Mouse (Mus musculus) liver, embryonic 11.5 days (tissue): ENCODE data around the gene Vrk1. TPM values are rescaled to one million over a fixed set of nuclear protein-coding genes. Genes with fewer than 3 reads are reported as not detected.

Source experiments
- ATAC-seq: fragments of 200-750 bp; cut with Nextera tagmentation; replicated peaks from 2 replicates; pipeline ENCODE4 v1.8.0; 2017; ENCODE audit warnings: moderate number of reproducible peaks, mild to moderate bottlenecking, moderate TSS enrichment, moderate library complexity; ENCODE audit not compliant: low FRiP score
- DNase-seq: peaks from one replicate; pipeline ENCODE4 v3.0.0-alpha.2; 2017; ENCODE audit warnings: low spot score
- H3K27ac ChIP-seq: fragments of 300-500 bp; sonication (generic); 2 replicates; pipeline ENCODE4 v1.5.1; 2014; ENCODE audit warnings: mild to moderate bottlenecking, low read depth, low read length, control low read depth
- H3K27me3 ChIP-seq: fragments of 300-500 bp; sonication (generic); replicated peaks from 2 replicates; pipeline ENCODE4 v1.6.1; 2014; ENCODE audit warnings: low read length, mixed read lengths; ENCODE audit not compliant: control insufficient read depth, insufficient read depth
- H3K36me3 ChIP-seq: fragments of 300-500 bp; sonication (generic); 2 replicates; pipeline ENCODE4 v1.6.1; 2014; ENCODE audit warnings: mild to moderate bottlenecking, low read length, moderate library complexity, mixed read lengths; ENCODE audit not compliant: control insufficient read depth, insufficient read depth
- H3K4me1 ChIP-seq: fragments of 300-500 bp; sonication (generic); replicated peaks from 2 replicates; pipeline ENCODE4 v1.6.1; 2014; ENCODE audit warnings: low read length, mixed read lengths; ENCODE audit not compliant: control insufficient read depth, insufficient read depth
- H3K4me2 ChIP-seq: fragments of 300-500 bp; sonication (generic); 2 replicates; pipeline ENCODE4 v1.6.1; 2014; ENCODE audit warnings: mild to moderate bottlenecking, control low read depth, moderate library complexity
- H3K4me3 ChIP-seq: fragments of 300-500 bp; sonication (generic); 2 replicates; pipeline ENCODE4 v1.5.1; 2014; ENCODE audit warnings: low read depth, low read length, control low read depth
- H3K9ac ChIP-seq: fragments of 300-500 bp; sonication (generic); 2 replicates; pipeline ENCODE4 v1.6.1; 2014; ENCODE audit warnings: low read depth, low read length, control low read depth
- H3K9me3 ChIP-seq: fragments of 300-500 bp; sonication (generic); 2 replicates; pipeline ENCODE4 v1.6.1; 2016; ENCODE audit warnings: low read length, inconsistent platforms, mixed read lengths; ENCODE audit not compliant: control insufficient read depth
- WGBS: fragments of 180-500 bp; shearing (Covaris S2); extraction: QIAGEN DNeasy Blood & Tissue Kit; methylation state at CpG from one replicate; pipeline ENCODE4 v1.1.7; 2014; 5-methylcytosine and 5-hydroxymethylcytosine counted together
- polyA plus RNA-seq: library from polyadenylated mRNA; unstranded; fragments of >200 nt; fragmentation: Nextera tagmentation; extraction: Ambion mirVana; gene quantifications from 2 replicates; pipeline ENCODE4 v1.2.1, GENCODE M21; 2014

Gene Vrk1
- polyA plus RNA-seq, 1 experiment from 2014 or later = 161 TPM

DNA sequence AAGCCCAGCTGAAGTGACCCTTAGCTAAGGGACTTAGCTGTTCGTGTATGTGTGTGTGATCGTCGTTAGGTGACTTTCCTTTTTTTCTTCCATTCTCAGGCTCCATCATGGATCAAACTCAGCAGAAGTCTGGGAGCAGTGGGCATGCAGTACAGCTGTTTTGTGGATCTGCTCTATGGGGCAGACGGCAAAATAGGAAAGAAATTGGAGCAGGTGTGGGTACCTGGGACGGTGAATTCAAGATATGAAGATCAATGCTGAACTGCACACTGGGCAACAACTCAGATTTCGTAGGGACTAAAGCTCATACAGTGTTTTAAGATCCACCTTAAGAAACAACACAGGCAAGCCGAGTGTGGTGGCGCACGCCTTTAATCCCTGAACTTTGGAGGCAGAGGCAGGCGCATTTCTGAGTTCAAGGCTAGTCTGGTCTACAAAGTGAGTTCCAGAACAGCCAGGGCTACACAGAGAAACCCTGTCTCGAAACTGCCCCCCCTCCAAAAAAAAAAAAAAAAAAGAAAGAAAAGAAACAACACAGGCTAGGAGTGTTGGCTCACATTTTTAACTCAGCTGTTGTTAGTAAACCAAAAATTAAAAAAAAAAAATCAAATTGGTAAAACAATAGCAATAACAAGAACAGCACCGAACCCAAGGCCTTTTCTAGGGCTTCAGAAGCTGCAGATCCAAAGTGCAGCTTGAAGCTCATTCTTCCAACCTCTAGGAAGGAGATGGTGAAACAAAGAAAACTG lies 732 bp upstream of the Vrk1 start:
- peaks cover 11% of the 10 kb centered on the region for H3K4me1 ChIP-seq
- WGBS = 79% methylated on average over 12 of the region's 12 CpGs
- ATAC-seq (no peak), DNase-seq (no peak)
- peak overlapping the region; percentile 58; the same call in 1 of the 2 replicates for H3K9ac ChIP-seq
- peaks cover 2% of the 10 kb centered on the region; the same call in 1 of the 2 replicates for H3K36me3 ChIP-seq
- H3K27me3 ChIP-seq = no peaks in the 10 kb centered on the region
- H3K4me2 ChIP-seq = peak overlapping the region; percentile 70
- peak overlapping the region; percentile 94 for H3K4me3 ChIP-seq
- H3K27ac ChIP-seq = no peak overlapping the region
- no peaks in the 10 kb centered on the region for H3K9me3 ChIP-seq

DNA sequence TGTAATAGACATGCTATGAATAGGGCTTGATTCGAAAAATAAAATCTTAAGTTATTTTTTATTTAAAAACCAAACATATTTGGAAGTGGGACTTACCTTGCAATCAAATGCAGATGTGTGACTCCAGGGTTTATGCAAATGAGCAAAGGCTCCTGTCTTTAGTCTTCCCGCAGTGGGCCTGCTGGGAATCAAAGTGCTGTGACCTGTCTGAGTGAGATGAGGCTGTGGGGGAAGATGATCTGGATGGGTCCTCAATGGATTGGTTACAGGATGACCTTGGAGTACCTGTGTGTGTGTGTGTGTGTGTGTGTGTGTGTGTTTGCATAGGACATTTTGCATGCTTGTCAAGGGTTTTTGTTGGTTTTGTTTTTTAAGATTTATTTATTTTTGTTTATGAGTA lies 2.1 kb downstream of the Vrk1 start:
- no peaks in the 10 kb centered on the region for H3K9me3 ChIP-seq
- H3K4me1 ChIP-seq = peaks cover 20% of the 10 kb centered on the region
- 71% methylated on average over 2 of the region's 2 CpGs for WGBS
- no peak for ATAC-seq
- H3K4me3 ChIP-seq = no peak overlapping the region
- peaks cover 9% of the 10 kb centered on the region; the same call in 1 of the 2 replicates for H3K36me3 ChIP-seq
- H3K9ac ChIP-seq = no peak overlapping the region
- no peak overlapping the region for H3K4me2 ChIP-seq
- H3K27ac ChIP-seq = no peak overlapping the region
- H3K27me3 ChIP-seq = no peaks in the 10 kb centered on the region
- DNase-seq = no peak

DNA sequence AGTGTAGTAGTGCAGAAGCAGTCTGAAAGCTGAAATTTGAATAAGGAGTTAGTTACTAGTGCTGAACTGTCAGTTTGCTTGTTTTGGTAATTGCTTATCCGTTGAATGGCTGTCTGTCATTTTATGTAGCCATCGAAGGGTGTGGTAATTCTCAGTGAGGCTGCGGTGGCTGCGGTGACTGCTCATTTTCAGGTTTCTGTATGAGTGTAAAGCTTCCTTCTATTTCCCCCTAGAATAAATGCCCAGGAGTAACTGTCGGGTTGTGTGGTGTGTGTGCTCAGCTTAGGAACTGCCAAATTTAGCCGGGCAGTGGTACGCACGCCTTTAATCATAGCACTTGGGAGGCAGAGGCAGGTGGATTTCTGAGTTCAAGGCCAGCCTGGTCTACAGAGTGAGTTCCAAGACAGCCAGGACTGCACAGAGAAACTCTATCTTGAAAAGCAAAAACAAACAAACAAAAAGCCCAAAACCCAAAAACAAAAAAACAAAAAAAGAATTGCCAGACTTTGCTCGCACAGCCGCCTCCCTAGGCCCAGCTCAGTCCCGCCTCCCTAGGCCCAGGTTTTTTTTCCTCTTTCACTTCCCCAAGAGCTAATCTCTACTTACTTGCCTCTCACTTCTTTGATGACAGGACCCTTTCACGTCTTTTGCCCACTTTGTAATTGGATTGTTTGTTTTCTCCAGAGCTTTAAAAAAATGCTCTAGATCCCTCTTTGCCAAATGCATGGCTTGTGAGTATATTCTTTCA lies 6.4 kb downstream of the Vrk1 start:
- Histone ChIP-seq H3K27me3 (no peaks in the 10 kb centered on the region), H3K36me3 (peaks cover 9% of the 10 kb centered on the region; the same call in 1 of the 2 replicates), H3K4me3 (no peak overlapping the region), H3K9ac (no peak overlapping the region), H3K9me3 (no peaks in the 10 kb centered on the region), H3K4me2 (peak overlapping the region; percentile 8; the same call in 1 of the 2 replicates), H3K27ac (no peak overlapping the region), H3K4me1 (peaks cover 15% of the 10 kb centered on the region)
- 78% methylated on average over 12 of the region's 12 CpGs for WGBS
- ATAC-seq (no peak), DNase-seq (no peak)

DNA sequence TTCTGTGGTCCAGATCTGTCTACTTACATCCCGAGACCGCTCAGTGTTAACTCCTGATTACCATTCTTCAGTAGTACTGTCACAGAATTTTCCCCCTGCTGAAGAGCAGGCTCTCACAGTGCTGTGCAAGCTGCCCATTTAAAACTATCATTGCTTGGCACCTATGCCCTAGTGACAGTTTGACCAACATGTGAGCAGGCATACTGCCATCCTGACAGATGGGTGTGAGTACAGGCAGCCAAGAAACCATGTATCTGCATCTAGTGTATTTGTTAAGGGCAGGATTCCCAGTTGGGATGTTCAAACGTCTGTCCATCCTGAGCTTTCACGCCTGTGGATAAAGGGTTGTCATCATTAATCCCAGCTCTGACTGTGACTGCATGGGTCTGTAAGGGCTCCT lies 10.0 kb downstream of the Vrk1 start:
- Histone ChIP-seq H3K4me3 (no peak overlapping the region), H3K9me3 (no peaks in the 10 kb centered on the region), H3K9ac (no peak overlapping the region), H3K4me1 (peaks cover 40% of the 10 kb centered on the region), H3K27ac (no peak overlapping the region), H3K27me3 (no peaks in the 10 kb centered on the region), H3K4me2 (no peak overlapping the region), H3K36me3 (peaks cover 6% of the 10 kb centered on the region; the same call in 1 of the 2 replicates)
- ATAC-seq (no peak), DNase-seq (no peak)
- WGBS = 81% methylated on average over 4 of the region's 4 CpGs

DNA sequence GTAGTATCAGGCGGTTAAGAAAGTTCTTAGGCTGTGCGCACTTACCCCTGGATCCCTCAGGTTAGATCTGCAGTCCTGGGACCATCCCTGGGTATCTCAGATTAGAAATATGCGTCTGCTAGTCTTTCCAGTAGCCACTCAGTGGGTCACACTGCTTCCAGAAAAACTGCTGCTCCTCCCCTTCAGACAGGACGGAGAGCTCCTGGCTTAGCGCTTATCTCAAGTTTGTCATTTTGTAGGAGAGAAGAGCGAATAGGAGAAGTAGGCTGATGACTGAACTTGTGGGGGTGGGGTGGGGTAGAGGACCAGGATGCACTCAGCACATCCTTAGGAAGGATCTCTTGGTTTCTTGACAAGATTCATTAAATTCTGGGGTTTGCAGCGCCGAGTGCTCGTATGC lies 13.6 kb downstream of the Vrk1 start:
- WGBS = 60% methylated on average over 9 of the region's 9 CpGs
- ATAC-seq (peak; percentile 32), DNase-seq (no peak)
- H3K9me3 ChIP-seq = no peaks in the 10 kb centered on the region
- H3K27me3 ChIP-seq = no peaks in the 10 kb centered on the region
- H3K9ac ChIP-seq = no peak overlapping the region
- H3K27ac ChIP-seq = no peak overlapping the region
- H3K4me1 ChIP-seq = peaks cover 52% of the 10 kb centered on the region
- H3K4me3 ChIP-seq = no peak overlapping the region
- peaks cover 6% of the 10 kb centered on the region; the same call in 1 of the 2 replicates for H3K36me3 ChIP-seq
- no peak overlapping the region for H3K4me2 ChIP-seq

DNA sequence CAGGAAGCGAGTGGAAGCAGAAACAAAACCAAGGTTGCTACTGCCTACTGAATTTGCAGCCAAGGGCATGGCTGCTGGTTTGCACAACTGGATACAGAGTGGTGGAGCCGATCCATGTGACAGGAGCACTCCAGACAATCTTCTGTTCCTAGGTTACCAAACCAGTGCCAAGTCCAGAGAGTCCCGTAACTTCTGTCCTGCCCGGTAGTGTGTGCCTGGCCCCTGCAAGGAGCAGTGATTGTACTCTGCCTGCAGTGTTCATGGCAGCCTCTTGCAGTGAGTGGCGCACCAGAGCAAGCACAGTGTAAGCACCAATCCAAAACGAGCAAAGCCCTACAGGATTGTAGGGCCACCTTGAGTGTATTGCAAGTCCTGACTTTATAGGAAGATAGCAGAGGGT lies 15.4 kb downstream of the Vrk1 start:
- no peaks in the 10 kb centered on the region for H3K27me3 ChIP-seq
- H3K4me1 ChIP-seq = peaks cover 67% of the 10 kb centered on the region
- H3K4me3 ChIP-seq = peak overlapping the region; percentile 39
- H3K4me2 ChIP-seq = peak overlapping the region; percentile 63
- DNase-seq (no peak), ATAC-seq (peak; percentile 76)
- 74% methylated on average over 6 of the region's 6 CpGs for WGBS
- H3K36me3 ChIP-seq = peaks cover 7% of the 10 kb centered on the region; the same call in 1 of the 2 replicates
- H3K9me3 ChIP-seq = no peaks in the 10 kb centered on the region
- peak overlapping the region; percentile 46; the same call in 1 of the 2 replicates for H3K9ac ChIP-seq
- H3K27ac ChIP-seq = peak overlapping the region; percentile 84

DNA sequence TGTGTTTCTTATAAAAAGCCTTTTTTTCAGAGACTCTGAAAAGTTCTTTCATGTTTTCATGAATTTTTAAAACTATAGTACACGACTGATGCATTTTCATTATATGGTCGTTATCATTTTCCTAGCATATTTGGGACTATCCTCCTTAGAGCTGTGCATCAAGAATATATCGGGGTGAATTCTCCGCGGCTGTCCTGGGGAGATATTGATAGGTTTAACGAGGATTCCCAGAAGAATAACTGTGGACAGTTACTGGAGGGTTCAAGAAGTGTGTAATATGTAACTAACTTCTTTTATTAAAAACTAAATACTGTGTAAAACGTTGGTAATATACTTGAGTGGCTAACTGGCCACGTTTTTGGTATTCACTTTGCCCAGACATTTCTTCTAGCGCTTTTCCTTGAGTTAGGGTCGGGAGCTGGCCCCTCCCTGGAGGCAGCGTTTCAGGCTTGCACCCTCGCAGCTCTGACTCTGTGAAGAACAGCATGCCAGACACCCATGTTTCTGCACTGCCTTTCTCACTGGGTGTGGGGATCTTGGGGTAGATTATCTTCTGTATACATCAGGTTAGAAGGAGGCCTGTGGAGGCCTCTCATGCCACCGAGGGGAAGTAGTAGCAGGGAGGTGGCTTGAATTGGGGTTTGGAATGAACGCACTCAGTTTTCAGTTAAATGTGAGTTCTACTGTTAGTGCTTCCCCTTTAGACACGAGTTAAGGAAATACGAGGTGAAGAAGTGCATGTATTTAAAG lies 16.5 kb downstream of the Vrk1 start:
- 46% methylated on average over 16 of the region's 16 CpGs for WGBS
- H3K27ac ChIP-seq = peak overlapping the region; percentile 93
- peak overlapping the region; percentile 8 for H3K4me3 ChIP-seq
- peak overlapping the region; percentile 46 for H3K9ac ChIP-seq
- peak; percentile 39 for DNase-seq
- H3K27me3 ChIP-seq = no peaks in the 10 kb centered on the region
- peaks cover 75% of the 10 kb centered on the region for H3K4me1 ChIP-seq
- ATAC-seq = peak; percentile 92
- no peaks in the 10 kb centered on the region for H3K9me3 ChIP-seq
- peak overlapping the region; percentile 64 for H3K4me2 ChIP-seq
- peaks cover 10% of the 10 kb centered on the region; the same call in 1 of the 2 replicates for H3K36me3 ChIP-seq

DNA sequence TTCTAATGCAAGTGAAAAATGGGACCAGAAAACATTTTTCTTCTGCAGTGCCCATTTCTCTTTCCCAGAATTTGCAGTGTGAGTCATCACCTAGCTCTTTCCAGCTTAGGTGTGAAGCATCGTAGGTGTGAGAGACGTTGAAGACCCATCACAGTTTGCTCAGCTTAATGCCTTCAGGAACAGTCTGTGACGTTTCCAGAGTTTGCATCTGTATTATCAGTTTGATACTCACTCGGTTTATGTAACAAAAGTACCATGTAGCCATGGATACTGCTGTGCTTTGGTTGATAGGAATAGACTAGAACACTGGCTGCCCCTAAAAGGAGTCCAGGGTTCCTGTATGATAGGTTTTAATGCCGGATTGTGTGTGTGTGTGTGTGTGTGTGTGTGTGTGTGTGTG lies 17.3 kb downstream of the Vrk1 start:
- DNase-seq (no peak), ATAC-seq (peak; percentile 28; the same call in 1 of the 2 replicates)
- Histone ChIP-seq H3K9me3 (no peaks in the 10 kb centered on the region), H3K9ac (peak overlapping the region; percentile 53), H3K36me3 (peaks cover 10% of the 10 kb centered on the region; the same call in 1 of the 2 replicates), H3K4me3 (peak overlapping the region; percentile 27), H3K27me3 (no peaks in the 10 kb centered on the region), H3K27ac (peak overlapping the region; percentile 93), H3K4me1 (peaks cover 74% of the 10 kb centered on the region), H3K4me2 (peak overlapping the region; percentile 64)
- 53% methylated on average over 5 of the region's 5 CpGs for WGBS
